Mouse (Mus musculus) hindbrain, embryonic 14.5 days (tissue): Measurements from ENCODE around the gene Gm34653. TPM values are rescaled to one million over a fixed set of nuclear protein-coding genes. Genes with fewer than 3 reads are reported as not detected.
"Not testable (repeated sequence)": the region's sequence is repeated elsewhere in the genome, so short reads cannot be mapped to it uniquely, and the experiment has no call there.

ENCODE experiments used
- ATAC-seq: fragments of 200-750 bp; cut with Nextera tagmentation; 2 replicates; pipeline ENCODE4 v1.8.0; 2017; ENCODE audit warnings: moderate number of reproducible peaks, mild to moderate bottlenecking, moderate TSS enrichment, moderate library complexity; ENCODE audit not compliant: low FRiP score
- DNase-seq: peaks from one replicate; pipeline ENCODE4 v3.0.0-alpha.2; 2015; ENCODE audit warnings: low spot score
- H3K27ac ChIP-seq: fragments of 300-500 bp; sonication (generic); 2 replicates; pipeline ENCODE4 v1.5.1; 2014; ENCODE audit warnings: mild to moderate bottlenecking, moderate library complexity
- H3K27me3 ChIP-seq: fragments of 300-500 bp; sonication (generic); 2 replicates; pipeline ENCODE4 v1.6.1; 2014; ENCODE audit warnings: mild to moderate bottlenecking, low read length, mixed read lengths; ENCODE audit not compliant: control insufficient read depth, insufficient read depth
- H3K36me3 ChIP-seq: fragments of 300-500 bp; sonication (generic); replicated peaks from 2 replicates; pipeline ENCODE4 v1.6.1; 2014; ENCODE audit not compliant: control insufficient read depth, insufficient read depth
- H3K4me1 ChIP-seq: fragments of 300-500 bp; sonication (generic); replicated peaks from 2 replicates; pipeline ENCODE4 v1.6.1; 2014; ENCODE audit warnings: antibody characterized with exemption, low read length, mixed read lengths; ENCODE audit not compliant: control insufficient read depth, insufficient read depth
- H3K4me2 ChIP-seq: fragments of 300-500 bp; sonication (generic); replicated peaks from 2 replicates; pipeline ENCODE4 v1.6.1; 2014; ENCODE audit warnings: mild to moderate bottlenecking, moderate library complexity
- H3K4me3 ChIP-seq: fragments of 300-500 bp; sonication (generic); replicated peaks from 2 replicates; pipeline ENCODE4 v1.5.1; 2014; ENCODE audit warnings: mild to moderate bottlenecking, low read length
- H3K9ac ChIP-seq: fragments of 300-500 bp; sonication (generic); 2 replicates; pipeline ENCODE4 v1.6.1; 2014
- H3K9me3 ChIP-seq: fragments of 300-500 bp; sonication (generic); 2 replicates; pipeline ENCODE4 v1.6.1; 2016; ENCODE audit warnings: low read length; ENCODE audit not compliant: control insufficient read depth
- WGBS: fragments of 180-500 bp; shearing (Covaris S2); extraction: QIAGEN DNeasy Blood & Tissue Kit; methylation state at CpG from one replicate; pipeline ENCODE4 v1.1.7; 2014; 5-methylcytosine and 5-hydroxymethylcytosine counted together
- polyA plus RNA-seq: library from polyadenylated mRNA; unstranded; fragments of >200 nt; fragmentation: Nextera tagmentation; extraction: Ambion mirVana; gene quantifications from 2 replicates; pipeline ENCODE4 v1.2.1, GENCODE M21; 2014

Gene Gm34653
- polyA plus RNA-seq, 1 experiment from 2014 or later = not detected

DNA sequence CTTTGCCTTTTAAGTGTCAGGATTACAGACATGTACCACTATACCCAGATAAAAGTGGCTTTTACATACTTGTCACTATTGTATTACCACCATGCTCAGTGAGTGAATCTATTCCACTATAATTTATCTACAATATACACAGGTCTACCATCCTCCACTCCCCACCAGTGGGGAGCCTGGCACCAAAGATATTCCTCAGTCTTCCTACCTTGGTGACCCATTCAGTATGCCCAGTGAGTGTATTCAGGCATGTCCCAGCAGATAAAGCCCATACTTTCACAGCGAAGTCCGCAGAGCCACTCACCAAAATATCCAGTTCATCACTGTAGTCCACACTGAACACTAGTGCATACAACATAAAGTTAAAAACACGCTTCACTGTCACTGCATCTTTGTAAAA, 22.0 kb upstream of the Gm34653 start:
- WGBS = 94% methylated on average over 3 of the region's 3 CpGs
- Histone ChIP-seq H3K9me3 (no peaks in the 10 kb centered on the region), H3K9ac (no peak overlapping the region), H3K4me3 (no peak overlapping the region), H3K4me2 (no peak overlapping the region), H3K4me1 (no peaks in the 10 kb centered on the region), H3K36me3 (peaks cover 91% of the 10 kb centered on the region), H3K27ac (no peak overlapping the region), H3K27me3 (no peaks in the 10 kb centered on the region)
- no peak for DNase-seq
- no peak for ATAC-seq

DNA sequence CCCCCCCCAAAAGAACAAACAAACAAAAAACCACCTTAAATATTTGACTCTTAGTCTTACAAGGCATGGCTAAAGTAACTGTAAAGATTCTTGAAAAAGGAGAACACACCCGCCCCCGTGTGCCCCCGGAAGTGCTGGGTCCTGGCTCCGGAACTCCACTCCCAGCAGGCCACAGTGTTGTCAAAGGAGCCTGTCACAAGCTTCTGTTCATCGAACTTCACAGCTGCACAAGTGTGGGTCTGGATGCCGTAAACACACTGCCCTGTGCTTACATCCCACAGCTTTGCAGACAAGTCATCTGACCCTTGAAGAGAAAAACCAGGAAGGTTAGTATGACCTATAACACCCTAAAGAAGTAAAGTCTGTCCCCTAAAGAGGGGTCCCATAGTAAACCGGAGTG, 20.1 kb upstream of the Gm34653 start:
- Histone ChIP-seq H3K4me2 (no peak overlapping the region), H3K9ac (no peak overlapping the region), H3K4me3 (no peak overlapping the region), H3K27ac (no peak overlapping the region), H3K36me3 (peaks cover 90% of the 10 kb centered on the region), H3K9me3 (no peaks in the 10 kb centered on the region), H3K4me1 (no peaks in the 10 kb centered on the region), H3K27me3 (no peaks in the 10 kb centered on the region)
- ATAC-seq (no peak), DNase-seq (no peak)
- 90% methylated on average over 7 of the region's 7 CpGs for WGBS

DNA sequence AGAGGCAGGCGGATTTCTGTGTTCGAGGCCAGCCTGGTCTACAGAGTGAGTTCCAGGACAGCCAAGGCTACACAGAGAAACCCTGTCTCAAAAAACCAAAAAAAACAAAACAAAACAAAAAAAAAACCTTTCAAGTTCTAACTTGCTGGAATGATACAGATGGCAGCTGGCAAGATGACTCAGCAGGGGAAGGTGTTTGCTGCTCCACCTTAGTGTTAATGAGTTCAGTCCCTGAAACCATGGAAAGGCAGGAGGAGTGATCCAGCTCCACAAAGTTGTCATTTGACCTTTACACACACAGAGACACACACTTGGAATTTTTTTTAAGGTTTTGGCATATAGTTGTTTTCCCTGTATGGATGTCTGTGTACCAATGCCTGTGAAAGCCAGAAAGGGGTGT, 16.9 kb upstream of the Gm34653 start:
- peaks cover 71% of the 10 kb centered on the region for H3K36me3 ChIP-seq
- not testable (repeated sequence) for H3K4me3 ChIP-seq, H3K27me3 ChIP-seq, DNase-seq, H3K9ac ChIP-seq, ATAC-seq, H3K4me1 ChIP-seq, H3K9me3 ChIP-seq, H3K4me2 ChIP-seq, H3K27ac ChIP-seq
- 93% methylated on average over 2 of the region's 2 CpGs for WGBS

DNA sequence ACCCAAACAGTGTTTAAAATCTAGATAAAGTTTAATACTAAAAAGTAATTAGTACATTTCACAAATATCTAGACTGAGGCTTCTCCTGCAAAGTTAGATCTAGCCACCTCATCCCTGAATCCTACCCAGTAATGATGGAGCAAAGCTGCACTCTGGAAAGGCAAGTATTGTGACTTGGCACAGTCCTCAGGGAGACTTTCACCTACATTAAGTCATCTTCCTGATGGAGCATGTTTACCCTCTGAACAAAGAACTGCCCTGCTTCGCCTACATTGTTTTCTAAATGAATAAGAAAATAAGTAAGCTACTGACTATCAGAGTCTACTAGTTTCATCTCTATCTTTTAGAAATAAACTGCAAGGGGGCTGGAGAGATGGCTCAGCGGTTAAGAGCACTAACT, 14.3 kb upstream of the Gm34653 start:
- peaks cover 55% of the 10 kb centered on the region for H3K36me3 ChIP-seq
- H3K4me1 ChIP-seq = no peaks in the 10 kb centered on the region
- no peaks in the 10 kb centered on the region for H3K27me3 ChIP-seq
- WGBS = 93% methylated on average over 2 of the region's 2 CpGs
- no peak overlapping the region for H3K4me2 ChIP-seq
- no peak overlapping the region for H3K4me3 ChIP-seq
- no peak for DNase-seq
- no peak for ATAC-seq
- no peak overlapping the region for H3K27ac ChIP-seq
- no peak overlapping the region for H3K9ac ChIP-seq
- no peaks in the 10 kb centered on the region for H3K9me3 ChIP-seq

DNA sequence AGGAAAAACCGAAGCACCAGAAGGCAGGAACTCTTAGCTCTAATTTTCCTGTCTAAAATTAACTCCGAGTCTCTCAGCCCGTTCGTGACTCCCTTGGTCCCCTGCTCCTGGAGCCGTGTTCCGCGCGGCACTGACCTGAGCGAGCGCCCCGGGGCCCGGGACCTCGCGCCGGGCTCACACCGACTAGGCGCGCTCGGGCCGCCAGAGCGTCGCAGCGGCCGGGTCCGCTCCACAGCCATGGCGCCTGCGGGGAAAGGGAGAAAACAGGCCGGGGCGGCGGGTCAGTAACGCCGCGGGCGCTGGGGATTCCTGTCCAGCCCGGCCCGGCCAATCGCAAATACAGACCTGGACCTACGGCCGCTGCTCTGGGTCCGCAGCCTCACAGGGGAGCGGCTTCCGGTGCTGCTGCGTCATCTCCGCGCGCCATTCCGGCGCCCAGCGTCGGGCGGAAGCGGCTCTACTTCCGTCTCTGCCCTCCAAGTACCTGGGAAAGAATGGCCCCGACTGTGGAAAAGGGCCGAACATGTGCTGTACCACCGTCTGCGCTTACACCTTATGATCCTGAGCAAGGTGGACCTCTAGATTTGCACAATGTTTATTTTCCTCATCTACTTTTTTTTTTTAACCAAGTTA, 6.9 kb upstream of the Gm34653 start, which contains the start of gene Fbxw2:
TSS of gene Fbxw2 (minus strand) at position 485 of the 633 bp plus-strand sequence.
- peak within 1 kb of the TSS; percentile 92 for H3K4me3 ChIP-seq
- H3K9me3 ChIP-seq = 0 out of 2 replicates have a peak, but pooled peaks cover 5% of the 10 kb centered on the region
- H3K27me3 ChIP-seq = no peaks in the 10 kb centered on the region
- peak within 1 kb of the TSS; percentile 98 for H3K9ac ChIP-seq
- ATAC-seq (peak; percentile 96), DNase-seq (peak; percentile 95)
- H3K36me3 ChIP-seq = peaks cover 11% of the 10 kb centered on the region
- WGBS = under 1% methylated on average over 57 of the region's 57 CpGs
- peak within 1 kb of the TSS; percentile 84 for H3K27ac ChIP-seq
- H3K4me2 ChIP-seq = peak within 1 kb of the TSS; percentile 85
- peaks cover 19% of the 10 kb centered on the region for H3K4me1 ChIP-seq

DNA sequence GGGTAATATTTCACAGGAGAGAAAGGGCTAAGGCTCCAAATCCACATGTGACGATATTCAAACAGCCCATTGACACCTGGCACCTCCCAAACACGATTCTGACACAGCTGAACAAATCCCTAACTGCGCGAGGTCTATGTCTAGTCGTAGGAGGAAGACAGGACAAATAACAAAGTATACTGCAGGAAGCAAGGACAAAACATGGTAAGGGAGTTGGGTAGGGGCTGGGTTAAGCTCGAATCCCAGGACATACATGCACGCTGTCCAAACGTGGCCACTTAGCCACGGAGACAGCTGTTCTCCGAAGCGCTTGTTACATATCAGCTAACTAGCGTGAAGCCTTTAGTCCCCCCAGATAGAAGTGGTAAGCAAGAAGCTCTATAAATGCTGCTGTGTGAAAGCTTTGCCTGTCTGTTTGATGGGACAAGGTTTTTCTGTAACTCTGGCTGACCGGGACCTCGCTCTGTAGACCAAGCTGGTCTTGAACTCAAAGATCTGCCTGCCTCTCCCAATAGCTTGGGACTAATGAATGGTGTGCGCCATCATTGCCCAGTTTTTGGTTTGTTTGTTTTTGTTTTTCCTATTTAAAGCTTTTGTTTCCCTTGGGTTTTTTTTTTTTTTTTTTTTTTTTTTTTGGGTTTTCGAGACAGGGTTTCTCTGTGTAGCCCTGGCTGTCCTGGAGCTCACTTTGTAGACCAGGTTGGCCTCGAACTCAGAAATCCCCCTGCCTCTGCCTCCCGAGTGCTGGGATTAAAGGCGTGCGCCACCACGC, 6.2 kb upstream of the Gm34653 start:
- peaks cover 19% of the 10 kb centered on the region for H3K4me1 ChIP-seq
- peak; percentile 32 for DNase-seq
- H3K36me3 ChIP-seq = peaks cover 11% of the 10 kb centered on the region
- peak overlapping the region; percentile 92 for H3K4me3 ChIP-seq
- peak overlapping the region; percentile 98 for H3K9ac ChIP-seq
- H3K9me3 ChIP-seq = 0 out of 2 replicates have a peak, but pooled peaks cover 5% of the 10 kb centered on the region
- peak overlapping the region; percentile 84 for H3K27ac ChIP-seq
- H3K4me2 ChIP-seq = peak overlapping the region; percentile 85
- no peaks in the 10 kb centered on the region for H3K27me3 ChIP-seq
- WGBS = 38% methylated on average over 20 of the region's 21 CpGs
- no peak for ATAC-seq

DNA sequence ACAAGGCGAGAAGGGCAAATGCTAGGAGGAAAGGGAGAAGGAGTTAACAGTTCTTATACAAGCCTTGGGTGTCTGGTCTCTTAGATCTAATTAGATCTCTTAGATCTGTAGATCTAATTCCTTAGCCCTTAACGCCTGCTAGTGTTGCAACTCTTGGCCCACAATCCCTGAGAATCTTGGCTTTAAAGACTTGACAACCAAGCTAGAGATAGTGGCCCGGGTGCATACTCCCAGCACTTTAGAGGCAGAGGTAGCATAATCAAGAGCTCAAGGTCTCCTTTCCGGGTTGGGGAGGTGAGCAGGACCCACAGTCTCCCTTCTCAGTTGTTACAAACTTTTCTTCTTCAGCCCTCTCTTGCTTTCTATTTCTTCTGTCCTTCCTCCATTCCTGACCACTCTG, 5.2 kb upstream of the Gm34653 start:
- Histone ChIP-seq H3K9me3 (0 out of 2 replicates have a peak, but pooled peaks cover 5% of the 10 kb centered on the region), H3K27me3 (no peaks in the 10 kb centered on the region), H3K4me3 (no peak overlapping the region), H3K4me2 (no peak overlapping the region), H3K4me1 (peaks cover 19% of the 10 kb centered on the region), H3K36me3 (peaks cover 2% of the 10 kb centered on the region; the same call in 1 of the 2 replicates), H3K9ac (no peak overlapping the region), H3K27ac (no peak overlapping the region)
- no peak for ATAC-seq
- 93% methylated on average over 4 of the region's 4 CpGs for WGBS
- no peak for DNase-seq

DNA sequence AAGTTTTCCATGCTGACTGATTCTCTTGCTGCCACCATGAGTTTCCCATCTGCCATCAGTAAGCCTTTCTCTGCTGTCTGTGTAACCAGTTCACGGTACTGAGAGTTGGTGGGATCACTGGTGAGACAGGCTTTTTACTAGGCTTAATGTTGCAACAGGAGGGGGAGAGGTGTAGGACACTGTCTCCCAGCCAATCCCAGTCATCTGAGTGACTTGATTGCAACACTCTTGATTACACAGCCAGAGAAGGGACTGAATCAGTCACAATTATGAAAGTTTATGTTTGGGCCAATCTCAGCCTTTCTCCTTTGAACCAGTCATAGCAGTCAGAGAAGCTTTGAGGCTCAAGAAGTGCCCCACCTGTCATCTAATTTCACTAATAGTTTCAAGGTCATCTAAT, 4.8 kb upstream of the Gm34653 start:
- DNase-seq (no peak), ATAC-seq (no peak)
- 0 out of 2 replicates have a peak, but pooled peaks cover 5% of the 10 kb centered on the region for H3K9me3 ChIP-seq
- no peak overlapping the region for H3K4me3 ChIP-seq
- WGBS = 93% methylated on average over 1 of the region's 1 CpGs
- no peak overlapping the region for H3K4me2 ChIP-seq
- H3K27ac ChIP-seq = no peak overlapping the region
- H3K27me3 ChIP-seq = no peaks in the 10 kb centered on the region
- H3K36me3 ChIP-seq = no peaks in the 10 kb centered on the region
- no peak overlapping the region for H3K9ac ChIP-seq
- peaks cover 19% of the 10 kb centered on the region for H3K4me1 ChIP-seq

DNA sequence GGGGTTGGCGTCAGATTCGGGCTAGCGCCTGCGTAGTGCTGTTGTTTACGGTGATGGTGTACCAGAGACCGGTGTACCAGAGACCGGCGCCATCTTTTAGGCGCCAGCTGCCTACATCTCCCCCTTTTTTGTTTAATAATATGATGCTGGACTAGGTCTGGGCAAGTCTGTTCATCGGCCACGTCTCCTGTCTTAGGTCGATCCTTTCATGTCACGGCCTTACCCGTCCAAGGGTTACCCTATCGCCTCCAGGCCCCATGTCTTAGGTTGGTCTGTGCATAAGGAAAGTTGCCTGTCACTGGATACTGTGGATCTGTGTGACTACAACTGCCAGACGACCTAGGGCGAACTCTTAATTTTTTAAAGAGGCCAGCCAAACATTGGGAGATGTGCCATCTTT, 2.7 kb upstream of the Gm34653 start:
- H3K27ac ChIP-seq, ATAC-seq, DNase-seq, H3K4me2 ChIP-seq, H3K9me3 ChIP-seq, H3K36me3 ChIP-seq, H3K4me3 ChIP-seq, H3K9ac ChIP-seq, H3K27me3 ChIP-seq: not testable (repeated sequence)
- H3K4me1 ChIP-seq = peaks cover 11% of the 10 kb centered on the region
- 95% methylated on average over 17 of the region's 17 CpGs for WGBS
